Mouse (Mus musculus) mature B cell (primary cell): ENCODE measurements around the gene Srrm4.
"Not testable (repeated sequence)": the region's sequence is repeated elsewhere in the genome, so short reads cannot be mapped to it uniquely, and the experiment has no call there.

ENCODE experiments used
- in situ Hi-C: fragments of 300-500 bp; cut with MboI; formaldehyde crosslinking; loops from 2 replicates; pipeline ENCODE4 v1.14.3; 2019

Srrm4 gene

DNA sequence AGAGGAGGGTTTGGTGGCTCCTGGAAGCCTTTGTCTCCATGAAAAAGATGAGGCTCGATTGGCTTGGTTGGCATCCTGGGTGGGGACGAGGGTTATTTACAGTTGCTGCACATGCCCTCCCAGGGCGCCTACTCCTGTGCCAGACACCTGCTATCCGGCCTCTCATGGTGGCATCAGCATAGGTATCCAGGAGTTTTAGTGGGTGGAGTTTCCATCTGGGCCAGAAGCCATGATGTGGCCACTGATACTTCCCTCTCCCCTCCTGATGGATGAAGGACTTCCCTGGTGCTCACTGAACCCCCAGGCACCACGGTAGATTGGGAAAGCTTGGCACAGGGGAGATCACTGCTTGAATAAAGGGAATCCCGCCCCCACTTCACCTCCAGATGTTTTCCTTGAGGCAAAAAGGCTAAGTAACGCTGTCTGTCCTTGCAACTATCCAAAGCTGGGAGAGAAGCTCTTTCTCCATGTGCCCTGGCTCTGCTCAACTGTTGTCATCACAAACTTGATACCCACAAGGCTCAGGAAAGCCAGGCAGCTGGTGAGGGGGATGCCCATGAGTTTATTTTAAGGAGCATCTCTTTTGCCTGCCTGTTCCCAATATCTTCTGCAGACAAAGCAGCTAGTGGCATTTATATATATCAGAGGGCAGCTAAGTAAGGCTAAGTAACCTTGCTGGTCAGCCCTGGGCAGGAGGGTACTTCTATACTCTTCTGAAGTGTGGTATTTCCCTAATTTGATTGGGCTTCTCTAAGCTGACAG, 148.7 kb downstream of the Srrm4 start:
- in situ Hi-C loops = no loop called here

DNA sequence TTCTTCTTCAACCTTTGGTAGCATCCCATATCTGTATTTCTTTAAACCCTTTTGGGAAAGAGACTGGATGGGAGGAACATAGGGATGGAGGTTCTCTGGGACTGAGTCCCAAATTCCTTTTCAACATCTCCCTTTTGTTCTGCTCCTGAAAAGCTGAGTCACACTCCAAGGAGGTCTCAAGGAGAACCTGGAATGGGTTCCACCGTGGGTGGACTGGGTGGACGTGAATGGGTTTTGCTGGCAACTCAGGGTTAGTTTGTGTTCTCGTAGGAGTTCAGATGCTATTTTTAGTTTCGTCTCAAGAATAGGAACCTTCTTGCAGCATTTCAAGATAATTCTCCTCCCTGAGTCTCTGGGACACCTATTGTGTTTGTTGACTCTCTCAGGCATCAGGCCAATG, 151.4 kb downstream of the Srrm4 start:
- in situ Hi-C loops = no loop called here

DNA sequence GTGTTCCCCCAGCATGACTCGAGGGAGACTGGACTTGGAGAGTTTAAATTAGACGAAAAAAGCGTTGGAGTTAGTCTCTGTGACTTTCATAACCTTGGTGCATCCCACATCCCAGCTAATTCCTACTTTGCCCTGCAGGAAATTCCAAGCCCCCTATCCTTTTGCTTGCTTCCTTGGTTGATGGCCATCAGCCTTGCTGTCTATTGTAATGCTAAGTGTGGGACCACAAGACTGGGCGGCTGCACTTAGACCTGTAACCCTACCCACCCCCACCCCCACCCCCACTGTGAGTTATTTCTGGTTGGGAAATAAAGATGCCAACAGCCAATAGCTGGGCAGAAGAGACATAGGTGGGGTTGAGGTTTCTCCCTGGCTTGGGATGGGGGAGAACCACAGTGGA, 153.3 kb downstream of the Srrm4 start:
- in situ Hi-C loops = no loop called here

DNA sequence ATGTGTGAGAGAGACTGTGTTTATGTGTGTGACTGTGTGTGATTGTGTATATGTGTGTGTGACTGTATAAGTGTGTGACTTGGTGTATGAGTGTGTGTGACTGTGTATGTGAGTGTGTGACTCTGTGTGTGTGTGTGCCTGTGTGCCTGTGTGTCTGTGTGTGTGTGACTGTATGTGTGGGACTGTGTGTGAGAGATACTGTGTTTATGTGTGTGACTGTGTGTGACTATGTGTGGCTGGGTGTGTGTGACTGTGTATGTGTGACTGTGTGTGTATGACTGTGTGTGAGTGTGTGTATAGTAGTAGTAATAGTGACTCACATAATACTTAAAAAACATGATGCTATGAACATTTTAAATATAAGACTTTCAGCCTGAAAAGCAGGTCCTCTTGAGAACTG, 155.5 kb downstream of the Srrm4 start:
- in situ Hi-C loops = no loop called here

DNA sequence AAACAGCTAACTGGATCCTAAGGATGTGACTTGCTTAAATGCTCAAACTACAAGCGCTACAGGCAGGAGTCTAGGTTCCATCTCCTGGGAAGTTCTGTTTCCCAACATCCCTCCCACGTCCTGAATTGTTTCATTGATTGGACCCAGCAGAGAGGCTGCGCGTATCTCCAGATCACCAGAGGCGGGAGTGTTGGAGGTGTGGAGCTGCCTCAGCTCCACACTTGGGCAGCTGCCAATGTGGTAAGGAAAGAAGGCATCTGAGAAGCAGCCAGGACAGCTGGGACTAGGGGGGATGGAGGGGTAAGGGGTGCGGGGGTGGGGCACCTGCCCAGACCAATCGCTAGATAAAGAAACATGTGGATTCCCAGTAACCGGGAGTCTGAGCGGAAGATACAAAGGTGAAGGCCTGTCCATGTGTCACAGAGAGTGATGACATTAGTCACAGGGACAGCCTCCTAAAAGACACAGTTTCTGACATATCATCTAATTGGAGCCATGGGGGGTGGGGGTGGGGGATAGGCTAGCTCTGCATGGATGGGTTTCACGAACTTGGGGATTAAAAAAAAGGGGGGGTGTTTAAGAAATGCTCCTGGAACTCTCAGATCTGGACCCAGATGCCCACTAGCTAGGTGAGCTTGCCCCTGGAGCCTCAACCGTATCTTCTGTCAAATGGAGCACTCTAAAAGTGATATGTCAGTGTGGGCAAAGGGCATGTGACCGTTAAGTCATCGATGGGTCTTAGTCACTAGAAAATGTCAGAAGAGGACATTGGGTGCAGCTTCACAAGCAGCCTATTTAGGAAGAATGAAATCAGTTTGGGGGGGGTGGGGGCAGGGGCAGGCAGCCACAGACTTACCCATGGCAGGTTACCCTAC, 156.4 kb downstream of the Srrm4 start:
- in situ Hi-C loops = no loop called here

DNA sequence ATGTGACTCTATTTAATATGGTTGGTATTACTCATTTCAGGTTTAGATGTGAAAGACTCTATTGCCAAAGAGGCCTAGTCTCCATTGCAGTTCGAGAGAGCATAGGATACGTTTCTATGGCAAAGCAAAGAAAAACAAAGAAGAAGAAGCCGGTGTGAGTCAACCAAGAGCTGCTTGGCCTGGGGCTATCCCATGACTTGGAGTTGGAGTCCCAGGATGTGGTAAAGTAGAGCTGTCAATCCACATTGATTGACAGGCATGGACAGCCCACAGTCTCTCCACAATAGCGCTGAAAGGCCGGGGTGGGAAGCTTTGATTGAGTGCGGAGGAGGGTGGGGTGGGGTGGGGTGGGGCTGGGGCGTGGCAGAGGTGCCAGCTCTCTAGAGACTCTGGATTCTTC, 158.7 kb downstream of the Srrm4 start:
- in situ Hi-C loops = no loop called here

DNA sequence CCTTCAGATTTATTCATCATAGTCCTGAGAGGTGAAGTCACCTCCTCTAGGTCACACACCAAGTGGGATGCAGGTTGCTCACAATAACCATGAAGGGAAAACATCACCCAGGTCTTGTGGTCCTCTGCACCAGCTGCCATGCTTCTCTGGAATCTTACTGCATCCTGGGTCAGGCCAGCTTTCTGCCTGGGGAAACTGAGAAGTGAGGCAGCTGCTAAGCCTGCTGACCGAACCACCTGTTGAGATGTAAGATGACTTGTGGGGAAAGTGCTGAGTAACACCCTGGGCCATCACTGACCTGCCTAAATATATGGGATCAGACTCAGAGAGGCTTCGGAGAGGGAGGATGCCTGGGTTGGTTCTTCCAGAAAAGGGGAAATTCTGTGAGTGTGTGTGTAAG, 164.9 kb downstream of the Srrm4 start:
- in situ Hi-C loops = no loop called here

DNA sequence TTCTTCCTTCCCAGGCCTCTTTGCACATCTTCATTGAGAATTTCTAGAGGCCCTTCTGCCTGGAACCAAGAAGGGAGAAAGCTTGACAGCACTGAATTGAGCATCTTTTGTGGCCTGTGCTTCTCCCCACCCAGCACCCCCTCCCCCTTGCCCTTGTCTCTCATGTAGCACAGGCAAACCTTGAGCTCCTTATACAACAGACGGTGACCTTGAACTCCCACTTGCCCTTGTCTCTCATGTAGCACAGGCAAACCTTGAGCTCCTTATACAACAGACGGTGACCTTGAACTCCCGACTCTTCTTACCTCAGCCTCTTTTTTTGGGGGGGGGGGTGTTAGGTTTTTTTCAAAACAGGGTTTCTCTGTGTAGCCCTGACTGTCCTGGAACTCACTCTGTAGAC, 165.9 kb downstream of the Srrm4 start:
- in situ Hi-C loops = not testable (repeated sequence)

DNA sequence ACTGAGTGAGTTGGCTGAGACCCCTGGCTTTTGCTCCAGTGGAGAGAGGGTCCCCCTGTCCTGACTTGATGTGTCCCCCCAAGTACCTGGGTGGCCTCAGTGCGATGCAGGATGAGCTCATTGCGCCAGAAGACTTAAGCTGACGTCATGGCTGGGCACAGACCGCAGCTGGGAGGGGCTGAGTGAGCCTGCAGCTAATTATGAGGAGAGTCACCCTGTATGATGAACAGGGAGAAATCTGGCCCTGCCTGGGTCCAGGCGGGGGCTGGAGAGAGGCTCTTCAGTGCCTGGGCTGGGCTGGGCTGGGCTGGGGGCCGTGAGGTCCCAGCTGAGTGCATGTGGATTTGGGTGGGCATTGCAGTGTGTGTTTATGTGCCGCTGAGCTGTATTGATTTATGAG, 166.3 kb downstream of the Srrm4 start:
- in situ Hi-C loops = no loop called here

DNA sequence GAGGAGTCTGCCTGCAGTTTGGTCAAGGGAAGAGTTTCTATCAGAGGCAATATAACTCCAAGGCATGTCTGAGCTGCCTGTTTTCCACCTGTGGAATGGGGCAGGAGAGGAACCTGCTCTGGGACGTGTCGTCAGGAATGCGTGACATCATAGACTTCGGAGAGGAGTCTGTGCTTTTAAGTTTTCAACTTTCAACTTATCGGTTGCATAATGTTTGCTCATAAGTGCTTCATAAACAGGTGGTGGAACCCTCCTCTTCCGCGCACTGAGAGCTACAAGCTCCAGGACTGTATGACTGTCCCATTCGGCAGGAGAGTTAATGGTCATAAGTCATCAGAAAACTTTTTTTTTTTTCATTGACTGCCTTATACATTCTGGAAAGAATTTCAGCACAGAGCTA, 167.9 kb downstream of the Srrm4 start:
- in situ Hi-C loops = no loop called here

DNA sequence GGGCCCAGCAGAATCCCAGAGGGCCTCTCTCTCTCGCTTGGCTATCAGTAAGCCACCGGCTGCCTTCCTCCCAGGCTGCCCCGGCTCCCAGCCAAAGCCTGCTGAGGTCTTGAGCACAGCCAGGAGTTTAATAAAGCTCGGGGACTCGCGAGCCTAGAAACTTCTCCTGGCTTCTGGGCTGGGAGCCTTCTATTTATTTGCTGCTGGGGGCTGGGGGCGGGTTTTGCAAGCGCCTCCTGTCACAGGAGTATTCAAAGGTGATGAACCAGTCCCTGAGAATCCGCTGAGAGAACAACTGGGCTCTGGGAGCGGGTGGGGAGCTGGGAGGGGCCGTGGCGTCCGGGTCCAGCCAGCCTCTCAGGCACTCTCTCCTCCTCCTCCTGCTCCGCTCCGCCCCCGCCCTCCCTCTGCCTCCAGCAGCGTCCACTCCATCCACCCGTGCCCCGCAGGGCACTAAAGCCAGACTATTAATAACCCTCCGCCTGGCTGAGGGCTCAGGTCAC, 168.9 kb downstream of the Srrm4 start, which contains the start of gene Hspb8:
Gene Hspb8 (minus strand): TSS at position 166 of the 503 bp plus-strand sequence.
- in situ Hi-C loops = no loop called here

DNA sequence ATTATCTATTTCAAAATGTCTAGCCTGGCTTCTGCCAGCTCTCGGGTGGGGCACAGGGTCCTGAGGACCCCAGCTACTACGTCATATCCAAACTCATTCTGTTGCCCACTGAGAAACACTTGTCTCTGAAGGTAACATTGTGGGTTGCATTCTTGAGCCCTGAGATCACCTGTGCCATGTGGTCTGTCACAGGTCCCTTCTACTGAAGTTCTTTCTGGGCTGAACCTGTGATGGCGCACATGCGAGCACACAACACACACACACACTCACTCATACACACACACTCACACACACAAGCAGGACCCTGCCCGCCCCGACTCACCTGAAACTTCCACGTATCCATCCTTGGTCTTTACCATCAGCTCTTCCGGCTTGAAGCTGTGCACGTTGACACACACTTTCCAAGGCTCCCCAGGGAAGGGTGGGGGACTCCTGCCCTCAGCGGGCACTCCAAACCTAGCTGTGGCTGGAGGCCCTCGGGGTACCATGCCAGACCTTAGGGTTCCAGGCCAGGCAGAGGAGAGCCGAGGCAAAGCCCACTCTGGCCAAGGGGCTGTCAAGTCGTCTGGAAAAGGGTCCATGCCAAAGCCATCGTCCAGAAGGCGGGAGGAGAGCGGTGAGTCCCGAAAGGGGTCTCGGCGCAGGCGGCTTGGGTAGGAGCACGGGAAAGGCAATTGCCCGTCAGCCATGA, 169.7 kb downstream of the Srrm4 start:
- in situ Hi-C loops = no loop called here

DNA sequence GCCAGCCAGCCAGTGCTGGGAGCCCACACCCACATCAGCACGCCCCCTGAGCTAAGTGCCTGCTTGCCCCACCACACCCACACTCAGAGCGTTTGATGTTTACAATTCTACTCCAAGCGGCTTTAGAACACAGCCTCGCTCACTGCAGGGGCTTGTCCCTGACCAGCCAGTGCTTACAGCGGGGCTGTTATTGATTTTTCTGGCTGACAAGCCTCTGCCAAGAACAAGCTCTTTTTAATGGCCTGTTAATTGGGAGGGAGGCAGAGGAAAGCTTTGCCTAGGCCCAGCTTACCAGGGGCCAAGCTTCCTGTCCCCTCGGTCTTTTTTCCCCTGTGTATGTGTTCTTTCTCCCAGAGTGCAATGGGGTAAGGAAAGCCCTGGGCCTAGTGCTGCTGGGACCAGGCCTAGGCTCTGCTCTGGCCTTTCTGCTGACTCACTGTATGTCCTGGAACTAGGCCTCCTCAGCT, 170.8 kb downstream of the Srrm4 start:
- in situ Hi-C loops = no loop called here

DNA sequence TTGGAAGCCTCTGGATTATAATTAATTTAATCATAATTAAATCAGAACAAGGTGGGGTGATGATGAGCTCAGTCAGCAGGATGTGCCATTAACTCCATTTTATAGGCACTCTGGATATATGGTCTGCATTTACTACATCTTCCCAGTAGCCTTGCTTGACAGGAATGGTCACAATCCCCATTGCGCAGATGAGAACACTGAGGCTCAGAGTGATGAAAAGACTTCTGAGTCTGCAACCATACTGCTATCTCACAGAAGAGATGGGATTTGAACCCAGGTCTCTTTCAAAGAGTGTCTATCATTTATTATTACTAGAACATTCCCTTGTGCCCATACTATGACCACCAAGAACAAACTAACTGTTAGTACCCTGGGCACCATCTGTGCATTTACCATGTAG, 171.4 kb downstream of the Srrm4 start:
- in situ Hi-C loops = no loop called here

DNA sequence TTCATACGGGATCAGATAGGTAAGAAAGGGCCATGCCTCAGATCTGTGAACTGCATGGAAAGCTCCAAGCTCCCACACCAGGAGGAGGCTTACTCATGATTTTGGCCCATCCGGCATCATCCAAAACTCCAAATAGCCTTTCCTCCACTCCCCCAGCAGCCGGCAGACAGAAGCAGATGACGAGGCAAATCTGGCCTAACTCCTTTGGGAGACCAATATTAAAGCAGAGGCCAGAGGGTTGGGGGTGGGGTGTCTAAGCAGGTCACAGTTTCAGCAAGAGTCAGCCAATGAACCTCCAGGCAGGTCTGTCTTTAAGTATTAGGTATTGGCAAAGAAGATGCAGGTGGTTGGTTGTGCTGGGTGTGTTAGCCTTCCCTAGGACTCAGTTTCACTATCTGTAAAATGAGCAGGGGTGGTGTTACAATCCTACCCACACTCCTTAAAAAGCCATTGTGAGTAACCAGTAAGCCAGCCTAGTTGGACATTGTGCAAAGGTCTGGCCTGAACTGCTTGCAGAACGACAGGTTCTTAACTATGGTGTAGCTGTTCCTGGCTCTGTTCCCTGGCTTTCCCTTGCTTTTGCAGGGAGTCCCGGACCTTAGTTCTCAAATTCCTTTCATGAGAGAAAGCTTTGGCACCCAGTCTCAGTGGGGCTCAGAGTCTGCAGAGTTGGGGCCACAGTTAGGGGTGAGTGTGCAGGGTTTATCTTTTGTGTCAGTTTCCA, 172.1 kb downstream of the Srrm4 start:
- in situ Hi-C loops = no loop called here

DNA sequence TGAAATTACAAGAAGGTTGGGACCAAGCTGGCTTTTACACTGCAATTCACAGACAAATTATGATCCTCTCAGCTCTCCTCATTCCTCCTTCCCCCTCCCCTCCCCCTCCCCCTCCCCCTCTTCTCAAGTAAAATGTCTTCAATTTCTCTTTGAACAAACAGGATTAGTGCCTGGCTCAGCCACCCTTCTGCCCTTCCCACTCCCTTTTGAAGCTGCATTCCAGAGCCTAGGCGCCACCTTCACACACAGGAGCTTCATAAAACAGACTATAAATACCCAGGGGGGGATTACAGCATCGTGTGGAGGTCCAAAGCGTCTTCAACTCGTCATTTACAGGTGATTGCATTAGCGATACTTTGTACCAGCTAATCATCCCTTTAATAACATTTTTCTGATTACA, 175.4 kb downstream of the Srrm4 start:
- in situ Hi-C loops = no loop called here

DNA sequence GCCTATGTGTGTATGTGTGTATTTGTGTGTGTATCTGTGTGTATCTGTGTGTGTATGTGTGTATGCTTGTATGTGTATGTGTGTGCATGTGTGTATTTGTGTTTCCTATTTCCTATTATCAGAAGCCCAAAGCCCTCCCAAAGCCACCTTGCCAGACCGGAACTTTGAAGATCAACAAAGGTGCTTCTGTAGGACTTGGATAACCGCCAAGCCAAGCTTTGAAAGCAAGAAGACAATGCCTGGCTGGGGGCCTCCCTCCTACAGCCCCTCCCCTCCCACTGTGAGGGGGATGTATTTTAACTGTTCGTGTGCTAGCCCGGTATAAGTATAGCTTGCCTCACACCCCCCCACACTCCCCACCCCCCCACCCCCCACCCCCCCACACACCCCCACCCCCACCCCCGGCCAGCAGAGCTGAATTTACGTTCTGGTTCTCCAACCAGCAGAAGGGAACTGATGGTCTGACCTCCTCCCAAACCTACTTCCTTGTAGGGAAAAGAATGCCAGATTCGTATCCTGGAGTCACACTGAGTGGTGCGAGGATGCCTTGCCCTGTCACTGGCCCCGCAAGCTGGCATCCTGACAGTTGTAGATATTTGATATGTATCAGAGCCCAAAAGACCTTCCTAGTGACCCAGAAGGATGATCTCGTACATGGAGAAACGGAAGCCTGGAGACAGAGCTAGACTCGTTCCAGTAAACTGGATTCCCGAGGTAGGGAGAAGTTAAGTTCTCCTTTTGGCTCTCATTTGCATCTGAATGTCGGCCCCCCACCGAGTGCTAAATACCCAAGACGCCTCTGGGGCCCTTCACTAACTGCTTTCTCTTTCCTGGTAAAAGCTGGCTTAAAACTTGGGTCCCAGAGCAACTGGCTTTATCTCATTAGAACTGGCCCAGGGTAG, 181.7 kb downstream of the Srrm4 start:
- in situ Hi-C loops = no loop called here

DNA sequence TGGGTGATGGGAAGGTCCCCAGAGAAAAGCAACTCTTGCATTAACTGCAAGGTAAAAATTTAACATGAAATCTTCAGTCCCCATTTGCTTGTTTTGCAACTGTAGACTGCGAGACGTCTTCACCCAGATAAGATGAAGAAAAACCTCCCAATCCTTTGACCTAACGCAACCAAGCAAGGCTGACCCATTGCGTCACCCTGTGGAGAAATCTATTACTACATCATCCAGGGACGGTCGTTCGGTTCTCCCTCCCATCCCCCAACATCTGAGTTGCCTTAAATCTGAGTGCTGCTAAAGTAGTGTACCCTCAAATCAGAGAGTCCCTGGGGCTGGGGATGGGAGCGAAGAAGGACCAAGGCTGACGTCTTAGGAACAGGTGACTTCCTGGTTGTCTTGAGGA, 182.7 kb downstream of the Srrm4 start:
- in situ Hi-C loops = no loop called here

DNA sequence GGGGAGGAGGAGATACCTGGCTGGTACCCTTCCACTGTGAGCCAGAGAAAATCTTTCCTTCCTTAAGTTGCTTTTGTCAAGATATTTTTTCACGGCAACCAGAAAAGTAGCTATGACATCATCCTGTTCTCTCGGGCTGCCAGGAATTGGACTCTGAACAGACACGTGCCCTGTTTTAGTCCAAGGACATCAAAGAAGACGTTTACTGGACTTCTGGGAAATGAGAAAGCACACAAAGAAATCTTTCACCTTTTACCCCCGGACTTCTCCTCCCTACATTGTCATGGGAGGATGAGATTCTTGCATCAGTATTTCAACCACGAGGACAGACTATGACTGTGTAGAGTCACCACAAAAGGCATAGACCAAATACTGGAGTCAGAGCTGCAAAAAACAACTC, 183.7 kb downstream of the Srrm4 start:
- in situ Hi-C loops = no loop called here

DNA sequence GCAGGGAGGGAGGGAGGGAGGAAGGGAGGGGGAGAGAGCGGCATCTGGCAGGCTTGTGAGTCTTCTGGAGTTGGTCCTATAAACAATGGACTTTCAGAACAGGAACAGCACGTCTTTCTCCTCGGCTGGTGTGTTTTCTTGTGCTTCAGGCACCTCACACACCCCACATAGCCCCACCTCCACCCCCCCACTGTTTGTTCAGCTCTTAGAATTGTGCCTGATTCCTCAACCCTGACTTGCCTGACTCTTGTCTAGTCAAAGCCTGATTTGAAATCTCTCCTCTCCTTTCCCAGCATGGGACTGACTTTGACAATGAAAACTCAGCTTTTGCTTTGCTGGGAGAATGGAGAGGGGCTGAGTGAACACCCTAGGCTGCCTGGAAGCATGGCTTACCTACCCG, 184.3 kb downstream of the Srrm4 start:
- in situ Hi-C loops = no loop called here

DNA sequence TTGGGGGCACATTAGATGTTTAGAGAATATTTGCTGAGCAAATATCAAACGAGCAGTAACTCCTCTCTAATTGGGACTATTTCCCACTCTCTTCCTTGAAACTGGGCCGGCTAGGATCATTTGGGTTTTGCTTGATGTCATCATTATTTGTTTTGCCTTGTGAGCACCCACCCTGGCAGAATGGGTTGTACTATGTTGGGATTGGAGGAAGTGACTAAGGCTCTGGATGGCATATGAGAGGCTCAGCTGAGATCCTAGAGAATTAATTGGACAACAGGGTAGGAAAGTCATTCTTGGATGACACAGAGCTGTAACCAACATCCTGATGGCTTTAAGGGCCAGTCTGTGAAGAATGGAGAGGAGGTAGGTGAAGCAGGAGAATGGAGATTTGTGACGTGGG, 185.1 kb downstream of the Srrm4 start:
- in situ Hi-C loops = no loop called here
